Mouse (Mus musculus) embryonic fibroblast, embryonic 13.5 days (primary cell): ENCODE results near the gene Mgat5. TPM values are rescaled to one million over a fixed set of nuclear protein-coding genes. Genes with fewer than 3 reads are reported as not detected.

Experiments
- H3K27ac ChIP-seq: 2 replicates; pipeline ENCODE4 v1.5.1; 2012; ENCODE audit warnings: low read length, control low read depth, inconsistent platforms; ENCODE audit not compliant: insufficient read depth
- H3K4me1 ChIP-seq: 2 replicates; pipeline ENCODE4 v1.6.1; 2011; ENCODE audit warnings: low read length; ENCODE audit not compliant: control insufficient read depth, insufficient read depth
- H3K4me3 ChIP-seq: 2 replicates; pipeline ENCODE4 v1.5.1; 2011; ENCODE audit warnings: mild to moderate bottlenecking, control low read depth, low read length; ENCODE audit not compliant: insufficient read depth
- CTCF ChIP-seq: IDR thresholded peaks from 2 replicates; pipeline ENCODE4 v1.5.1; 2011; ENCODE audit warnings: mild to moderate bottlenecking, control low read depth, low read length, moderate library complexity, borderline replicate concordance; ENCODE audit not compliant: insufficient read depth
- POLR2A ChIP-seq: IDR thresholded peaks from 2 replicates; pipeline ENCODE4 v1.6.1; 2011; ENCODE audit warnings: low read depth, mild to moderate bottlenecking, control low read depth, low read length, moderate library complexity
- polyA plus RNA-seq: library from polyadenylated mRNA; stranded (reverse); fragments of >200 nt; gene quantifications from 2 replicates; pipeline ENCODE4 v1.2.4, GENCODE M21; 2011; ENCODE audit warnings: low read depth; ENCODE audit not compliant: missing spikeins, insufficient read length

Mgat5 gene
- polyA plus RNA-seq, 1 experiment: 13.3 TPM

GRCm38 (mm10) chr1:127319768-127320167 lies 115.0 kb downstream of the Mgat5 start:
- H3K4me1 ChIP-seq: no peaks in the 10 kb centered on the region
- TF ChIP-seq POLR2A: no peak
- TF ChIP-seq CTCF: no peak
- H3K4me3 ChIP-seq: no peak overlapping the region
- no peak overlapping the region for H3K27ac ChIP-seq

GRCm38 (mm10) chr1:127320956-127321355 lies 116.1 kb downstream of the Mgat5 start:
- TF ChIP-seq POLR2A (no peak), CTCF (no peak)
- H3K4me3 ChIP-seq: no peak overlapping the region
- no peaks in the 10 kb centered on the region for H3K4me1 ChIP-seq
- no peak overlapping the region for H3K27ac ChIP-seq

GRCm38 (mm10) chr1:127321638-127322037 lies 116.8 kb downstream of the Mgat5 start:
- no peak overlapping the region for H3K4me3 ChIP-seq
- no peaks in the 10 kb centered on the region for H3K4me1 ChIP-seq
- H3K27ac ChIP-seq: no peak overlapping the region
- TF ChIP-seq CTCF: no peak
- TF ChIP-seq POLR2A: no peak

GRCm38 (mm10) chr1:127322169-127322805 lies 117.5 kb downstream of the Mgat5 start:
- TF ChIP-seq POLR2A: no peak
- TF ChIP-seq CTCF: no peak
- Histone ChIP-seq H3K4me3 (no peak overlapping the region), H3K4me1 (no peaks in the 10 kb centered on the region), H3K27ac (no peak overlapping the region)

- TF ChIP-seq CTCF (no peak), POLR2A (no peak)
- Histone ChIP-seq H3K27ac (no peak overlapping the region), H3K4me3 (no peak overlapping the region), H3K4me1 (no peaks in the 10 kb centered on the region)
These were observed 120.9 kb downstream of the Mgat5 start for GRCm38 (mm10) chr1:127325601-127326198.

GRCm38 (mm10) chr1:127327773-127328172 lies 123.0 kb downstream of the Mgat5 start:
- H3K27ac ChIP-seq: no peak overlapping the region
- H3K4me3 ChIP-seq: no peak overlapping the region
- TF ChIP-seq POLR2A (no peak), CTCF (no peak)
- H3K4me1 ChIP-seq: no peaks in the 10 kb centered on the region

- H3K4me3 ChIP-seq: no peak overlapping the region
- H3K27ac ChIP-seq: no peak overlapping the region
- no peaks in the 10 kb centered on the region for H3K4me1 ChIP-seq
- no peak for TF ChIP-seq CTCF
- no peak for TF ChIP-seq POLR2A
These were observed 123.6 kb downstream of the Mgat5 start for GRCm38 (mm10) chr1:127328354-127328875.

GRCm38 (mm10) chr1:127329810-127330209 lies 125.0 kb downstream of the Mgat5 start:
- Histone ChIP-seq H3K27ac (no peak overlapping the region), H3K4me3 (no peak overlapping the region), H3K4me1 (no peaks in the 10 kb centered on the region)
- no peak for TF ChIP-seq POLR2A

- H3K4me1 ChIP-seq: no peaks in the 10 kb centered on the region
- no peak overlapping the region for H3K27ac ChIP-seq
- no peak for TF ChIP-seq POLR2A
- TF ChIP-seq CTCF: no peak
- H3K4me3 ChIP-seq: no peak overlapping the region
These were observed 132.9 kb downstream of the Mgat5 start for GRCm38 (mm10) chr1:127337740-127338139.

GRCm38 (mm10) chr1:127338833-127339487 lies 134.1 kb downstream of the Mgat5 start:
- TF ChIP-seq CTCF: no peak
- TF ChIP-seq POLR2A: no peak
- Histone ChIP-seq H3K4me1 (no peaks in the 10 kb centered on the region), H3K27ac (no peak overlapping the region), H3K4me3 (no peak overlapping the region)
